Mouse (Mus musculus) erythroblast, adult 5-6 weeks (primary cell): ENCODE results near the gene Per3. TPM values are rescaled to one million over a fixed set of nuclear protein-coding genes. Genes with fewer than 3 reads are reported as not detected.

Source experiments
- ATAC-seq: replicated peaks from 2 replicates; pipeline ENCODE4 v1.8.0; 2016; ENCODE audit warnings: moderate number of reproducible peaks, mild to moderate bottlenecking, moderate TSS enrichment, inconsistent platforms; ENCODE audit not compliant: poor library complexity, low FRiP score, severe bottlenecking
- total RNA-seq, 2 experiments: library from RNA; stranded (forward) in 1 of 2; stranded (reverse) in 1 of 2; fragments of 150-400 nt in 1 of 2; fragments of 200-764, 138-1000 nt in 1 of 2; gene quantifications; 2 replicates each; pipeline versions ENCODE4 v1.2.3 to v1.2.4; 2015 to 2017; ENCODE audit warnings: low replicate concordance in 2 of 2

Gene Per3
- total RNA-seq (2015; ENCODE audit: low replicate concordance) (0.38 and 1.7 TPM in 2 replicates), total RNA-seq (2017; ENCODE audit: low replicate concordance) (1.7 and 2.4 TPM in 2 replicates)

- ATAC-seq = peak; percentile 96
Measured at GRCm38 (mm10) chr4:151044037-151044943, at the start of gene Per3. Per3 (minus strand) TSS chr4:151044665.

- ATAC-seq = no peak
Measured at GRCm38 (mm10) chr4:151089270-151089669, 44.8 kb upstream of the Per3 start, which contains the start of gene Gm13090. Gm13090 (plus strand) TSS chr4:151089570.

GRCm38 (mm10) chr4:151088819-151089218, 44.4 kb upstream of the Per3 start:
- no peak for ATAC-seq

- no peak for ATAC-seq
Measured at GRCm38 (mm10) chr4:151087358-151087757, 42.9 kb upstream of the Per3 start.

- no peak for ATAC-seq
Measured at GRCm38 (mm10) chr4:151083027-151083426, 38.6 kb upstream of the Per3 start.

- no peak for ATAC-seq
Measured at GRCm38 (mm10) chr4:151081977-151082376, 37.5 kb upstream of the Per3 start.

GRCm38 (mm10) chr4:151081355-151081754, 36.9 kb upstream of the Per3 start:
- ATAC-seq = no peak

- no peak for ATAC-seq
Measured at GRCm38 (mm10) chr4:151074817-151075216, 30.4 kb upstream of the Per3 start.

GRCm38 (mm10) chr4:151073108-151073744, 28.8 kb upstream of the Per3 start:
- ATAC-seq = peak; percentile 71; the same call in 1 of the 2 replicates

- no peak for ATAC-seq
Measured at GRCm38 (mm10) chr4:151070962-151071361, 26.5 kb upstream of the Per3 start.

GRCm38 (mm10) chr4:151068751-151069150, 24.3 kb upstream of the Per3 start:
- no peak for ATAC-seq

GRCm38 (mm10) chr4:151059566-151059965, 15.1 kb upstream of the Per3 start:
- ATAC-seq = no peak

- no peak for ATAC-seq
Measured at GRCm38 (mm10) chr4:151058634-151059033, 14.2 kb upstream of the Per3 start.

GRCm38 (mm10) chr4:151057347-151058321, 13.2 kb upstream of the Per3 start, which contains the start of gene Vamp3:
Vamp3 (minus strand) TSS chr4:151057963.
- peak; percentile 98 for ATAC-seq

GRCm38 (mm10) chr4:151051162-151051561, 6.7 kb upstream of the Per3 start:
- ATAC-seq = no peak

- ATAC-seq = no peak
Measured at GRCm38 (mm10) chr4:151046524-151046923, 2.1 kb upstream of the Per3 start.

- peak; percentile 93 for ATAC-seq
Measured at GRCm38 (mm10) chr4:151044944-151045570, 592 bp upstream of the Per3 start.

GRCm38 (mm10) chr4:151043281-151043680, 1.2 kb downstream of the Per3 start:
- no peak for ATAC-seq

- ATAC-seq = no peak
Measured at GRCm38 (mm10) chr4:151041506-151041905, 3.0 kb downstream of the Per3 start.
